Mouse (Mus musculus) ovary, postnatal 36 days (tissue): ENCODE data around the gene Gm49721.
"Not testable (repeated sequence)": the region's sequence is repeated elsewhere in the genome, so short reads cannot be mapped to it uniquely, and the experiment has no call there.

Experiments
- DNase-seq: peaks from one replicate; pipeline ENCODE4 v3.0.0; 2022; ENCODE audit warnings: low spot score, mixed read lengths

Gene Gm49721

GRCm38 (mm10) chr17:6980144-6980543, 1.4 kb downstream of the Gm49721 start:
- not testable (repeated sequence) for DNase-seq

GRCm38 (mm10) chr17:6986118-6986517, 7.4 kb downstream of the Gm49721 start:
- DNase-seq = not testable (repeated sequence)

GRCm38 (mm10) chr17:6995504-6995903, 16.8 kb downstream of the Gm49721 start:
- DNase-seq = not testable (repeated sequence)

GRCm38 (mm10) chr17:6996826-6997225, 18.1 kb downstream of the Gm49721 start:
- DNase-seq = not testable (repeated sequence)

GRCm38 (mm10) chr17:6997778-6998490, 19.2 kb downstream of the Gm49721 start:
- not testable (repeated sequence) for DNase-seq

GRCm38 (mm10) chr17:7001790-7002585, 23.3 kb downstream of the Gm49721 start:
- DNase-seq = not testable (repeated sequence)

- DNase-seq = not testable (repeated sequence)
These were observed 24.7 kb downstream of the Gm49721 start for GRCm38 (mm10) chr17:7003392-7003791.

GRCm38 (mm10) chr17:7005646-7006045, 26.9 kb downstream of the Gm49721 start:
- not testable (repeated sequence) for DNase-seq

- not testable (repeated sequence) for DNase-seq
These were observed 30.2 kb downstream of the Gm49721 start for GRCm38 (mm10) chr17:7008885-7009284.

GRCm38 (mm10) chr17:7009440-7009839, 30.7 kb downstream of the Gm49721 start:
- not testable (repeated sequence) for DNase-seq

- not testable (repeated sequence) for DNase-seq
These were observed 31.2 kb downstream of the Gm49721 start for GRCm38 (mm10) chr17:7009901-7010300.

GRCm38 (mm10) chr17:7014190-7014589, 35.5 kb downstream of the Gm49721 start:
- not testable (repeated sequence) for DNase-seq

GRCm38 (mm10) chr17:7025257-7025656, 46.6 kb downstream of the Gm49721 start, which contains the start of gene Gm1604a:
Gene Gm1604a, plus strand, starts transcription at chr17:7025568.
- DNase-seq = not testable (repeated sequence)

GRCm38 (mm10) chr17:7025764-7026346, 47.2 kb downstream of the Gm49721 start:
- DNase-seq = not testable (repeated sequence)

GRCm38 (mm10) chr17:7030204-7030603, 51.5 kb downstream of the Gm49721 start:
- not testable (repeated sequence) for DNase-seq

GRCm38 (mm10) chr17:7030622-7031174, 52.0 kb downstream of the Gm49721 start:
- DNase-seq = not testable (repeated sequence)

GRCm38 (mm10) chr17:7033192-7034166, 54.8 kb downstream of the Gm49721 start:
- not testable (repeated sequence) for DNase-seq

- DNase-seq = not testable (repeated sequence)
These were observed 90.4 kb downstream of the Gm49721 start for GRCm38 (mm10) chr17:7068997-7069539.

GRCm38 (mm10) chr17:7069561-7070240, 91.0 kb downstream of the Gm49721 start:
- DNase-seq = not testable (repeated sequence)

- not testable (repeated sequence) for DNase-seq
These were observed 95.8 kb downstream of the Gm49721 start for GRCm38 (mm10) chr17:7074494-7074893.
